Mouse (Mus musculus) liver, embryonic 11.5 days (tissue): ENCODE measurements around the gene Efemp2. TPM values are rescaled to one million over a fixed set of nuclear protein-coding genes. Genes with fewer than 3 reads are reported as not detected.

Experiments used
- ATAC-seq: fragments of 200-750 bp; cut with Nextera tagmentation; replicated peaks from 2 replicates; pipeline ENCODE4 v1.8.0; 2017; ENCODE audit warnings: moderate number of reproducible peaks, mild to moderate bottlenecking, moderate TSS enrichment, moderate library complexity; ENCODE audit not compliant: low FRiP score
- DNase-seq: peaks from one replicate; pipeline ENCODE4 v3.0.0-alpha.2; 2017; ENCODE audit warnings: low spot score
- H3K27ac ChIP-seq: fragments of 300-500 bp; sonication (generic); 2 replicates; pipeline ENCODE4 v1.5.1; 2014; ENCODE audit warnings: mild to moderate bottlenecking, low read depth, low read length, control low read depth
- H3K27me3 ChIP-seq: fragments of 300-500 bp; sonication (generic); replicated peaks from 2 replicates; pipeline ENCODE4 v1.6.1; 2014; ENCODE audit warnings: low read length, mixed read lengths; ENCODE audit not compliant: control insufficient read depth, insufficient read depth
- H3K36me3 ChIP-seq: fragments of 300-500 bp; sonication (generic); 2 replicates; pipeline ENCODE4 v1.6.1; 2014; ENCODE audit warnings: mild to moderate bottlenecking, low read length, moderate library complexity, mixed read lengths; ENCODE audit not compliant: control insufficient read depth, insufficient read depth
- H3K4me1 ChIP-seq: fragments of 300-500 bp; sonication (generic); replicated peaks from 2 replicates; pipeline ENCODE4 v1.6.1; 2014; ENCODE audit warnings: low read length, mixed read lengths; ENCODE audit not compliant: control insufficient read depth, insufficient read depth
- H3K4me2 ChIP-seq: fragments of 300-500 bp; sonication (generic); 2 replicates; pipeline ENCODE4 v1.6.1; 2014; ENCODE audit warnings: mild to moderate bottlenecking, control low read depth, moderate library complexity
- H3K4me3 ChIP-seq: fragments of 300-500 bp; sonication (generic); 2 replicates; pipeline ENCODE4 v1.5.1; 2014; ENCODE audit warnings: low read depth, low read length, control low read depth
- H3K9ac ChIP-seq: fragments of 300-500 bp; sonication (generic); 2 replicates; pipeline ENCODE4 v1.6.1; 2014; ENCODE audit warnings: low read depth, low read length, control low read depth
- H3K9me3 ChIP-seq: fragments of 300-500 bp; sonication (generic); 2 replicates; pipeline ENCODE4 v1.6.1; 2016; ENCODE audit warnings: low read length, inconsistent platforms, mixed read lengths; ENCODE audit not compliant: control insufficient read depth
- WGBS: fragments of 180-500 bp; shearing (Covaris S2); extraction: QIAGEN DNeasy Blood & Tissue Kit; methylation state at CpG from one replicate; pipeline ENCODE4 v1.1.7; 2014; 5-methylcytosine and 5-hydroxymethylcytosine counted together
- polyA plus RNA-seq: library from polyadenylated mRNA; unstranded; fragments of >200 nt; fragmentation: Nextera tagmentation; extraction: Ambion mirVana; gene quantifications from 2 replicates; pipeline ENCODE4 v1.2.1, GENCODE M21; 2014

Efemp2 gene
- polyA plus RNA-seq, 1 experiment from 2014 or later, result 55.3 TPM

- Histone ChIP-seq H3K9ac (no peak overlapping the region), H3K36me3 (peaks cover 10% of the 10 kb centered on the region; the same call in 1 of the 2 replicates), H3K4me1 (peaks cover 24% of the 10 kb centered on the region), H3K27ac (no peak overlapping the region), H3K27me3 (no peaks in the 10 kb centered on the region), H3K4me2 (no peak overlapping the region), H3K9me3 (no peaks in the 10 kb centered on the region), H3K4me3 (no peak overlapping the region)
- DNase-seq, result no peak
- ATAC-seq, result no peak
- WGBS, result 67% methylated on average over 8 of the region's 8 CpGs
Measured at GRCm38 (mm10) chr19:5429806-5430205, 43.9 kb upstream of the Efemp2 start.

- Histone ChIP-seq H3K27me3 (no peaks in the 10 kb centered on the region), H3K4me1 (peaks cover 24% of the 10 kb centered on the region), H3K4me2 (no peak overlapping the region), H3K9ac (no peak overlapping the region), H3K36me3 (peaks cover 10% of the 10 kb centered on the region; the same call in 1 of the 2 replicates), H3K4me3 (no peak overlapping the region), H3K9me3 (no peaks in the 10 kb centered on the region), H3K27ac (no peak overlapping the region)
- ATAC-seq (no peak), DNase-seq (no peak)
- 91% methylated on average over 1 of the region's 1 CpGs for WGBS
Measured at GRCm38 (mm10) chr19:5430408-5430807, 43.3 kb upstream of the Efemp2 start.

- no peak for ATAC-seq
- no peaks in the 10 kb centered on the region for H3K9me3 ChIP-seq
- no peak overlapping the region for H3K4me3 ChIP-seq
- DNase-seq, result no peak
- peaks cover 13% of the 10 kb centered on the region for H3K4me1 ChIP-seq
- no peak overlapping the region for H3K4me2 ChIP-seq
- peaks cover under 1% of the 10 kb centered on the region; the same call in 1 of the 2 replicates for H3K36me3 ChIP-seq
- WGBS, result 78% methylated on average over 4 of the region's 4 CpGs
- H3K9ac ChIP-seq, result no peak overlapping the region
- no peaks in the 10 kb centered on the region for H3K27me3 ChIP-seq
- no peak overlapping the region for H3K27ac ChIP-seq
Measured at GRCm38 (mm10) chr19:5431911-5432464, 41.8 kb upstream of the Efemp2 start.

- H3K9me3 ChIP-seq, result no peaks in the 10 kb centered on the region
- no peaks in the 10 kb centered on the region for H3K27me3 ChIP-seq
- H3K4me1 ChIP-seq, result peaks cover 13% of the 10 kb centered on the region
- ATAC-seq (peak; percentile 69), DNase-seq (peak; percentile 68)
- peak overlapping the region; percentile 68 for H3K27ac ChIP-seq
- H3K4me2 ChIP-seq, result peak overlapping the region; percentile 91
- peak overlapping the region; percentile 50 for H3K4me3 ChIP-seq
- H3K9ac ChIP-seq, result peak overlapping the region; percentile 73
- WGBS, result 5% methylated on average over 16 of the region's 16 CpGs
- H3K36me3 ChIP-seq, result no peaks in the 10 kb centered on the region
Measured at GRCm38 (mm10) chr19:5432992-5433852, 40.5 kb upstream of the Efemp2 start.

- Histone ChIP-seq H3K4me1 (peaks cover 13% of the 10 kb centered on the region), H3K9ac (peak overlapping the region; percentile 73), H3K27ac (peak overlapping the region; percentile 68), H3K27me3 (no peaks in the 10 kb centered on the region), H3K4me2 (peak overlapping the region; percentile 91), H3K36me3 (no peaks in the 10 kb centered on the region), H3K4me3 (no peak overlapping the region), H3K9me3 (no peaks in the 10 kb centered on the region)
- WGBS, result 52% methylated on average over 7 of the region's 7 CpGs
- DNase-seq (no peak), ATAC-seq (no peak)
Measured at GRCm38 (mm10) chr19:5433951-5434350, 39.8 kb upstream of the Efemp2 start.

GRCm38 (mm10) chr19:5444371-5444908 lies 29.3 kb upstream of the Efemp2 start:
- H3K27me3 ChIP-seq, result peaks cover 32% of the 10 kb centered on the region
- 61% methylated on average over 9 of the region's 9 CpGs for WGBS

GRCm38 (mm10) chr19:5444954-5445353 lies 28.8 kb upstream of the Efemp2 start:
- Histone ChIP-seq H3K9me3 (peaks cover 5% of the 10 kb centered on the region; the same call in 1 of the 2 replicates), H3K4me2 (no peak overlapping the region), H3K9ac (no peak overlapping the region), H3K4me1 (peaks cover 15% of the 10 kb centered on the region), H3K36me3 (no peaks in the 10 kb centered on the region), H3K4me3 (no peak overlapping the region), H3K27ac (no peak overlapping the region), H3K27me3 (peaks cover 33% of the 10 kb centered on the region)
- DNase-seq (no peak), ATAC-seq (no peak)
- 27% methylated on average over 7 of the region's 7 CpGs for WGBS

More at GRCm38 (mm10) chr19:5444371-5444908, 29.3 kb upstream of the Efemp2 start:
- Histone ChIP-seq H3K9ac (no peak overlapping the region), H3K4me3 (no peak overlapping the region), H3K36me3 (no peaks in the 10 kb centered on the region), H3K4me1 (peaks cover 15% of the 10 kb centered on the region), H3K9me3 (peaks cover 5% of the 10 kb centered on the region; the same call in 1 of the 2 replicates), H3K27ac (no peak overlapping the region), H3K4me2 (no peak overlapping the region)
- DNase-seq (no peak), ATAC-seq (no peak)

- H3K27me3 ChIP-seq, result peaks cover 33% of the 10 kb centered on the region
- ATAC-seq (no peak), DNase-seq (no peak)
- H3K36me3 ChIP-seq, result no peaks in the 10 kb centered on the region
- H3K9ac ChIP-seq, result no peak overlapping the region
- H3K4me2 ChIP-seq, result no peak overlapping the region
- H3K4me3 ChIP-seq, result no peak overlapping the region
- 85% methylated on average over 5 of the region's 5 CpGs for WGBS
- H3K9me3 ChIP-seq, result no peaks in the 10 kb centered on the region
- peaks cover 15% of the 10 kb centered on the region for H3K4me1 ChIP-seq
- no peak overlapping the region for H3K27ac ChIP-seq
Measured at GRCm38 (mm10) chr19:5445747-5446146, 28.0 kb upstream of the Efemp2 start.
